Mouse (Mus musculus) heart, postnatal 0 days (tissue): ENCODE results near the gene Acta2. TPM values are rescaled to one million over a fixed set of nuclear protein-coding genes. Genes with fewer than 3 reads are reported as not detected.

Source experiments
- ATAC-seq: fragments of 200-750 bp; cut with Nextera tagmentation; 2 replicates; pipeline ENCODE4 v1.8.0; 2017; ENCODE audit warnings: low read depth, moderate number of reproducible peaks, moderate library complexity; ENCODE audit not compliant: insufficient read depth
- DNase-seq: peaks from one replicate; pipeline ENCODE4 v3.0.0-alpha.2; 2016; ENCODE audit warnings: low spot score
- H3K27ac ChIP-seq: fragments of 300-500 bp; sonication (generic); 2 replicates; pipeline ENCODE4 v1.5.1; 2014; ENCODE audit warnings: low read depth, mild to moderate bottlenecking
- H3K27me3 ChIP-seq: fragments of 300-500 bp; sonication (generic); 2 replicates; pipeline ENCODE4 v1.6.1; 2014; ENCODE audit warnings: low read length, mixed read lengths; ENCODE audit not compliant: control insufficient read depth, insufficient read depth
- H3K36me3 ChIP-seq: fragments of 300-500 bp; sonication (generic); replicated peaks from 2 replicates; pipeline ENCODE4 v1.6.1; 2014; ENCODE audit warnings: low read length, mixed read lengths; ENCODE audit not compliant: control insufficient read depth, insufficient read depth
- H3K4me1 ChIP-seq: fragments of 300-500 bp; sonication (generic); 2 replicates; pipeline ENCODE4 v1.6.1; 2014; ENCODE audit warnings: antibody characterized with exemption; ENCODE audit not compliant: control insufficient read depth, insufficient read depth
- H3K4me2 ChIP-seq: fragments of 300-500 bp; sonication (generic); 2 replicates; pipeline ENCODE4 v1.6.1; 2014; ENCODE audit warnings: low read depth, mild to moderate bottlenecking, low read length, moderate library complexity
- H3K4me3 ChIP-seq: fragments of 300-500 bp; sonication (generic); 2 replicates; pipeline ENCODE4 v1.5.1; 2014; ENCODE audit warnings: low read depth, low read length
- H3K9ac ChIP-seq: fragments of 300-500 bp; sonication (generic); replicated peaks from 2 replicates; pipeline ENCODE4 v1.6.1; 2014; ENCODE audit warnings: low read depth, low read length, mixed read lengths
- H3K9me3 ChIP-seq: fragments of 300-500 bp; sonication (generic); replicated peaks from 2 replicates; pipeline ENCODE4 v1.6.1; 2016; ENCODE audit warnings: low read length; ENCODE audit not compliant: control insufficient read depth
- CTCF ChIP-seq: IDR thresholded peaks from 2 replicates; pipeline ENCODE4 v1.5.1; 2016; ENCODE audit warnings: antibody characterized with exemption, control low read depth, low read depth
- EP300 ChIP-seq: IDR thresholded peaks from 2 replicates; pipeline ENCODE4 v1.6.1; 2016; ENCODE audit warnings: antibody characterized with exemption, low read depth
- WGBS: fragments of 180-500 bp; shearing (Covaris S2); extraction: QIAGEN DNeasy Blood & Tissue Kit; methylation state at CpG from one replicate; pipeline ENCODE4 v1.1.7; 2014; 5-methylcytosine and 5-hydroxymethylcytosine counted together
- polyA plus RNA-seq: library from polyadenylated mRNA; unstranded; fragments of >200 nt; fragmentation: Nextera tagmentation; extraction: Ambion mirVana; gene quantifications from 2 replicates; pipeline ENCODE4 v1.2.1, GENCODE M21; 2015
- total RNA-seq: library from RNA; depleted of rRNA; stranded (reverse); fragments of >200 nt; gene quantifications from 2 replicates; pipeline ENCODE4 v1.2.3, GENCODE M21; 2014; ENCODE audit warnings: low replicate concordance

Acta2 gene
- total and polyA plus RNA-seq, 2 experiments from 2014 or later: 1,307 to 1,327 TPM

GRCm38 (mm10) chr19:34219260-34219968 lies 36.0 kb downstream of the Acta2 start:
- 0 out of 2 replicates have a peak, but pooled peaks cover 4% of the 10 kb centered on the region for H3K4me1 ChIP-seq
- no peaks in the 10 kb centered on the region for H3K27me3 ChIP-seq
- TF ChIP-seq EP300: no peak
- TF ChIP-seq CTCF: no peak
- no peaks in the 10 kb centered on the region for H3K9me3 ChIP-seq
- no peaks in the 10 kb centered on the region for H3K36me3 ChIP-seq
- H3K4me3 ChIP-seq: no peak overlapping the region
- no peak overlapping the region for H3K9ac ChIP-seq
- DNase-seq (no peak), ATAC-seq (no peak)
- H3K4me2 ChIP-seq: no peak overlapping the region
- H3K27ac ChIP-seq: no peak overlapping the region
- 83% methylated on average over 5 of the region's 5 CpGs for WGBS

- no peak for DNase-seq
- no peaks in the 10 kb centered on the region for H3K36me3 ChIP-seq
- no peak for TF ChIP-seq EP300
- no peak for TF ChIP-seq CTCF
- no peak overlapping the region for H3K9ac ChIP-seq
- no peak overlapping the region for H3K27ac ChIP-seq
- H3K4me1 ChIP-seq: 0 out of 2 replicates have a peak, but pooled peaks cover 8% of the 10 kb centered on the region
- no peaks in the 10 kb centered on the region for H3K27me3 ChIP-seq
- no peak overlapping the region for H3K4me3 ChIP-seq
- no peak for ATAC-seq
- H3K9me3 ChIP-seq: no peaks in the 10 kb centered on the region
- no peak overlapping the region for H3K4me2 ChIP-seq
- 58% methylated on average over 3 of the region's 3 CpGs for WGBS
These were observed 37.6 kb downstream of the Acta2 start for GRCm38 (mm10) chr19:34217761-34218160.

- Histone ChIP-seq H3K9me3 (no peaks in the 10 kb centered on the region), H3K4me2 (no peak overlapping the region), H3K4me3 (no peak overlapping the region), H3K9ac (no peak overlapping the region), H3K4me1 (0 out of 2 replicates have a peak, but pooled peaks cover 8% of the 10 kb centered on the region), H3K27ac (no peak overlapping the region; the same call in 1 of the 2 replicates), H3K36me3 (no peaks in the 10 kb centered on the region), H3K27me3 (no peaks in the 10 kb centered on the region)
- TF ChIP-seq EP300: no peak
- no peak for TF ChIP-seq CTCF
- ATAC-seq: no peak
- DNase-seq: no peak
- 66% methylated on average over 5 of the region's 5 CpGs for WGBS
These were observed 38.4 kb downstream of the Acta2 start for GRCm38 (mm10) chr19:34216956-34217355.

- Histone ChIP-seq H3K4me1 (0 out of 2 replicates have a peak, but pooled peaks cover 8% of the 10 kb centered on the region), H3K9ac (no peak overlapping the region), H3K4me2 (no peak overlapping the region), H3K27me3 (no peaks in the 10 kb centered on the region), H3K36me3 (no peaks in the 10 kb centered on the region), H3K4me3 (no peak overlapping the region), H3K9me3 (no peaks in the 10 kb centered on the region), H3K27ac (no peak overlapping the region)
- no peak for TF ChIP-seq EP300
- no peak for TF ChIP-seq CTCF
- DNase-seq (peak; percentile 26), ATAC-seq (peak; percentile 67; the same call in 1 of the 2 replicates)
- 23% methylated on average over 4 of the region's 4 CpGs for WGBS
These were observed 41.3 kb downstream of the Acta2 start for GRCm38 (mm10) chr19:34214136-34214535.

- no peak overlapping the region for H3K27ac ChIP-seq
- H3K4me3 ChIP-seq: no peak overlapping the region
- no peaks in the 10 kb centered on the region for H3K9me3 ChIP-seq
- TF ChIP-seq EP300 (no peak), CTCF (no peak)
- no peaks in the 10 kb centered on the region for H3K27me3 ChIP-seq
- no peaks in the 10 kb centered on the region for H3K36me3 ChIP-seq
- no peak for ATAC-seq
- 0 out of 2 replicates have a peak, but pooled peaks cover 8% of the 10 kb centered on the region for H3K4me1 ChIP-seq
- no peak for DNase-seq
- H3K9ac ChIP-seq: no peak overlapping the region
- H3K4me2 ChIP-seq: no peak overlapping the region
These were observed 42.1 kb downstream of the Acta2 start for GRCm38 (mm10) chr19:34213251-34213645.
